Mouse (Mus musculus): ENCODE data around the gene Pnisr. TPM values are rescaled to one million over a fixed set of nuclear protein-coding genes. Genes with fewer than 3 reads are reported as not detected.

Gene Pnisr
- polyA plus RNA-seq, 1 experiment from 2014 or later = 136 TPM

Other genes with a start within 250 kb of the Pnisr start
- not detected in 2 replicates for gene Prdm13, start 161.6 kb upstream of the Pnisr start, polyA plus RNA-seq (2014; fragmentation: Nextera tagmentation; extraction: Ambion mirVana)
- gene Ccnc, start 119.9 kb upstream of the Pnisr start, polyA plus RNA-seq (2014; fragmentation: Nextera tagmentation; extraction: Ambion mirVana) = 36.9 and 40.6 TPM in 2 replicates
- gene Usp45, start 80.4 kb upstream of the Pnisr start, polyA plus RNA-seq (2014; fragmentation: Nextera tagmentation; extraction: Ambion mirVana) = 9.9 and 11.1 TPM in 2 replicates
- 14.3 and 17.8 TPM in 2 replicates for gene Tstd3, start 80.4 kb upstream of the Pnisr start, polyA plus RNA-seq (2014; fragmentation: Nextera tagmentation; extraction: Ambion mirVana)
- gene Coq3, start 32.1 kb downstream of the Pnisr start, polyA plus RNA-seq (2014; fragmentation: Nextera tagmentation; extraction: Ambion mirVana) = 12.6 and 13.6 TPM in 2 replicates
- 9.2 TPM in 2 replicates for gene Faxc, start 83.7 kb downstream of the Pnisr start, polyA plus RNA-seq (2014; fragmentation: Nextera tagmentation; extraction: Ambion mirVana)

All from intestine, embryonic 14.5 days (tissue).